Mouse (Mus musculus): ENCODE results near the gene Gm14412. TPM values are rescaled to one million over a fixed set of nuclear protein-coding genes. Genes with fewer than 3 reads are reported as not detected.
"Not testable (repeated sequence)": the region's sequence is repeated elsewhere in the genome, so short reads cannot be mapped to it uniquely, and the experiment has no call there.

Gm14412 gene
- total RNA-seq (2014; fragmentation: Nextera tagmentation) (32.1 and 37.0 TPM in 2 replicates), total RNA-seq (2017) (6.5 and 11.4 TPM in 2 replicates), polyA plus RNA-seq (2012) (0.24 and 0.46 TPM in 2 replicates)

DNA sequence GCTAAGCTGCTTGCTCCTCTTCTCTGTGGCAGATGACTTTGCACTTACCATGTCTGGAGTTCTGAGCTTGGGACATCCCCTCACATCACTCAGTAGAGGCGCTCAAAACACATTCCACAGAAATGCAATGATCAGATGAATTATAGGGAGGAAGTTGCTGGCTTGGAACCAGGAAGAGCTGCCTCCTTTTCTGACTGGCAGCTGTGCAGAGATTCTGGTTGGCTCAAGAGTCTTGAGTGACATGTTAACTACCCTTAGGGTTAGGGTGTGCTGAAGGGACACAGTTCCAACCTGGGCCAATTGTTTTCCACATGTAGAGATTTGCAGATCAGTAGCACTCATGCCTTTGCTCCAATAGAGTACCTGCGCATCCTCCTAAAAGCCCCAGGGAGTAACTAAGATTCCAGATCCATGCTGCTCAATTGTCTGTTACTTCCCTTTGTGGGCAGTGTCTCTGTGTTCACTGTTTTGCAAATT lies at the start of gene Gm14412:
Gene Gm14412 (minus strand): TSS at position 51 of the 477 bp plus-strand sequence.
- DNase-seq (ENCODE audit: low spot score); H3K36me3 ChIP-seq (replicated peaks); H3K4me1 ChIP-seq (ENCODE audit: insufficient read depth, low read depth, low read length); H3K9me3 ChIP-seq (replicated peaks); H3K4me3 ChIP-seq (ENCODE audit: low read depth, low read length); ATAC-seq (ENCODE audit: extremely low read depth, insufficient number of reproducible peaks, low FRiP score, poor library complexity, severe bottlenecking); H3K27me3 ChIP-seq (ENCODE audit: insufficient read depth, low read length): not testable (repeated sequence)

DNA sequence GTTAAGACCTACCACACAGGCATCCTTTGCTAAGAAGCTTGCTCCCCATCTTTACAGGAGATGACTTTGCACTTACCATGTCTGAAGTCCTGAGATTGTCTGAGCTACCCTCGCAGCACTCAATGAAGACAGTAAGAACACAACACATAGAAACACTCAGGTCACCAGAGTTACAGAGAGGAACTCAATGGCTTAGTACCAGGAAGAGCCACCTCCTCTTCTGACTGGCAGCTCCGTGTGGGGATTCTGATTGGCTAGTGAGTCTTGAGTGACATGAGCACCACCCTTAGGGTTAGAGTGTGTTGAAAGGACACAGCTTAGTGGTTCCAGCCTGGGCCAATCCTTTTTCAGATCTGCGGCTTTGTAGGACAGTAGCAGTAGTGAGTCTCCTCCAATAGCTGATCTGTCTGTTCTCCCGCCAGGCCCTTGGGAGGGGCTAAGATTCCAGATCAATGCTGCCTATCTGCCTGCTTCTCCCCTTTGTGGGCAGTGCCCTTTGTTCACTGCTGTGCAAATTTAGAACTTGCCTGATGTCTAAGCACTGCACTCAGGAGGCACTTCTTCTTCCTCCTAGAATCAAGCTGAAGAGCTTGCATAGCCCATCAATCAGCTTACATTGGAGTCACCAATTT lies 5.7 kb upstream of the Gm14412 start:
- not testable (repeated sequence) for H3K4me1 ChIP-seq (ENCODE audit: insufficient read depth, low read depth, low read length); H3K9me3 ChIP-seq (replicated peaks); H3K36me3 ChIP-seq (replicated peaks); H3K27me3 ChIP-seq (ENCODE audit: insufficient read depth, low read length)
- ATAC-seq (ENCODE audit: extremely low read depth, insufficient number of reproducible peaks, low FRiP score, poor library complexity, severe bottlenecking) (peak; percentile 99), DNase-seq (ENCODE audit: low spot score) (peak; percentile 13)
- peak overlapping the region; percentile 69 for H3K4me3 ChIP-seq (ENCODE audit: low read depth, low read length)

DNA sequence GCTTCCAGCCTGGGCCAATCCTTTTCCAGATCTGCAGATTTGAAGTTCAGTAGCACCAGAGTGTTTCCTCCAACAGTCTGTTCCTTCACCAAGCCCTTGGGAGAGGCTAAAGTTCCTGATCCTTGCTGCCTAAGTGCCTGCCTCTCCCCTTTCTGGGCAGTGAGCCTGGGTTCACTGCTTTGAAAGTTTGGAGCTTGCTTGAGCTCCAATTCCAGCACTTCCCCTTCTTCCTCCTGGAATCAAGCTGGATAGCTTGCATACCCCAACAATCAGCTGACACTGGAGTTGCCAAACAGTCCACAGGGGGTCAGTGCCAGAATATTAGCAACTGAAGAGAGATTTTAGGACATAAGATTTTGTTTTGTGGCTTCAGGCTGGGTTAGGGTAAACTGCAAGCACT lies 2.7 kb downstream of the Gm14412 start:
- not testable (repeated sequence) for H3K36me3 ChIP-seq (replicated peaks); H3K4me3 ChIP-seq (ENCODE audit: low read depth, low read length); H3K4me1 ChIP-seq (ENCODE audit: insufficient read depth, low read depth, low read length); DNase-seq (ENCODE audit: low spot score); H3K27me3 ChIP-seq (ENCODE audit: insufficient read depth, low read length); H3K9me3 ChIP-seq (replicated peaks); ATAC-seq (ENCODE audit: extremely low read depth, insufficient number of reproducible peaks, low FRiP score, poor library complexity, severe bottlenecking)

DNA sequence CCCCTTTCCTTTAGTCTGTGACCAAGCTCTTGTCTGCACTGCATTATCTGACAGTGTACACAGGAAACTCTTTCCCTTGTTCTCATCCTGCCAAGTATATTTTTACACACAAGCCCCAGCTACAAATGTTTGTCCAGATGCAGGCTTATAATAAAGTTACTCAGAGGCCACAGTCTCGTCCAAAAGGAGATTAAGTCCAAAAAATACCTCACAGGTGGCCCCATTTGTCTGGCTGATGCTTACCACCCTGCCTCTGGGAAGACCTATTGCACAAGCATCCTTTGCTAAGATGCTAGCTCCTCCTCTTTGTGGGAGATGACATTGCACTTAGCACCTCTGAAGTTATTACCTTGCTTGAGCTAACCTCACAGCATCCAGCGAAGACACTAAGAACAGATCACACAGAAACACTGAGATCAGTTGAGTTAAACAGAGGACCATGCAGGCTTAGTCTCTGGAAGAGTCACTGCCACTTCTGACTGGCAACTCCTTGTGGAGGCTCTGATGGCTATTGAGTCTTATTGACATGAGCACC lies 3.3 kb downstream of the Gm14412 start:
- not testable (repeated sequence) for H3K27me3 ChIP-seq (ENCODE audit: insufficient read depth, low read length); ATAC-seq (ENCODE audit: extremely low read depth, insufficient number of reproducible peaks, low FRiP score, poor library complexity, severe bottlenecking); DNase-seq (ENCODE audit: low spot score); H3K4me3 ChIP-seq (ENCODE audit: low read depth, low read length); H3K36me3 ChIP-seq (replicated peaks); H3K4me1 ChIP-seq (ENCODE audit: insufficient read depth, low read depth, low read length); H3K9me3 ChIP-seq (replicated peaks)

DNA sequence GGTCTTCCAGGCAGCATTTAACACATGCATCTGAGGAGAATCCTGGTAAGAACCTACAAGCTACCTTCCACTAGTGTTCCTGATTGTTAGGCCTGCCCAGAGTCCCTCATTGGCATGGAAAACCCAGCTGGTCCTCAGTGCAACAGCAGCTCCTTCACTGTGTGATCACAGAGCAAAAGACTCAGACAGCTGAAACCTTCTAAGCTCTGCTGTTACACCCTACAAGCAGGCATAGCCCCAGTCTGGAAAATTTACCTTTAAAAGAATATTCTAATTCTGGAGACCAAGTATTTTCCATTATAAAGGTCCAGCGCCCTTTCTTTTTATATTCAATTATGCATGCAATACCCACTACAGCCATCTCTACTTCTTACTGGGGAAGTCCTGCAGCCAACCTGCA lies 5.1 kb downstream of the Gm14412 start:
- TF ChIP-seq POLR2AphosphoS5 (IDR thresholded peaks at IDR 0.05; ENCODE audit: insufficient replicate concordance, low read depth, low read length), result no peak
- TF ChIP-seq GATA2 (IDR thresholded peaks at IDR 0.05; ENCODE audit: borderline replicate concordance, low read depth, low read length), result no peak
- TF ChIP-seq CTCF (IDR thresholded peaks at IDR 0.05; ENCODE audit: low read depth, low read length), result no peak
- no peak for TF ChIP-seq GATA1 (IDR thresholded peaks at IDR 0.05; ENCODE audit: borderline replicate concordance, low read length)
- no peak for TF ChIP-seq TAL1 (conservative IDR thresholded peaks at IDR 0.05; ENCODE audit: low read depth, low read length)
- Histone ChIP-seq H3K4me3 (ENCODE audit: low read depth, low read length) (no peak overlapping the region), H3K9me3 (replicated peaks) (no peaks in the 10 kb centered on the region), H3K27me3 (ENCODE audit: insufficient read depth, low read length) (no peaks in the 10 kb centered on the region), H3K36me3 (replicated peaks) (peaks cover 10% of the 10 kb centered on the region), H3K4me1 (ENCODE audit: insufficient read depth, low read depth, low read length) (no peaks in the 10 kb centered on the region)
- no peak for DNase-seq (ENCODE audit: low spot score)
- no peak for ATAC-seq (ENCODE audit: extremely low read depth, insufficient number of reproducible peaks, low FRiP score, poor library complexity, severe bottlenecking)

DNA sequence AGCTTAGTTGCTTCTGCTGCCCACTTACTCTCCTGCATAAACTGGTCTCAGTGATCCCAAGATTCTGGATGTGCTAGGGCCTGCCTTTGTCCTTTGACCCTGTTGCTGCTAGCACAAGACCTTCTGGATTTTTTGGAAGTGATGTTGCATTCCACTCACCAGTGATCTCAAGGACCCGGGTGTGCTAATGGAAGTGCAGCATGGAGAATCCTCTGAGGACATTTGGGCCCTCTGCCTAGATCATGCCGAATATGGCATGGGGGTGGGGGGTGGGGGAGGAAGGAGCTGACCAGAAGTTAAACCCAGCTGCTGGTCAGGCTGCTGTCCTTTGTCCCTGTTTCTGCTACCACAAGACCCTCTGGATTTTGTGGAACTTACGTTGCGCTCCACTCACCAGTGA lies 14.5 kb downstream of the Gm14412 start:
- not testable (repeated sequence) for ATAC-seq (ENCODE audit: extremely low read depth, insufficient number of reproducible peaks, low FRiP score, poor library complexity, severe bottlenecking); DNase-seq (ENCODE audit: low spot score); H3K27me3 ChIP-seq (ENCODE audit: insufficient read depth, low read length); H3K9me3 ChIP-seq (replicated peaks); H3K4me3 ChIP-seq (ENCODE audit: low read depth, low read length); H3K36me3 ChIP-seq (replicated peaks); H3K4me1 ChIP-seq (ENCODE audit: insufficient read depth, low read depth, low read length)

DNA sequence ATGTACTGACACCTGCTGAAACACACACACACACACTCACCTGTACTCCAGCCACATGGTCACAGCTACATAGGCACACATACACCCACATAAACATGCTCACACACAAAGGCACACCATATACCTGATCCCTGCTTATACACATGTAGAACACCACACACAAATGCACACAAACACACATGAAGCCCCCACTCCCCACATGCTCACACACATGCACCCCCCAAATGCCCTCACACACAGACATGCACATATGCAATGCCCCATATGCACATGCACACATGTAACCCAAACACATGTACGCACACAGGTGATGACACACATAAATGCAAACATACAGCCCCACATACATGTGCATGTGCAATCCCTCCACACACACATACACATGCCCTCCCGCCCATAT lies 19.1 kb downstream of the Gm14412 start:
- H3K4me1 ChIP-seq (ENCODE audit: insufficient read depth, low read depth, low read length); H3K9me3 ChIP-seq (replicated peaks); DNase-seq (ENCODE audit: low spot score); ATAC-seq (ENCODE audit: extremely low read depth, insufficient number of reproducible peaks, low FRiP score, poor library complexity, severe bottlenecking); H3K36me3 ChIP-seq (replicated peaks); H3K27me3 ChIP-seq (ENCODE audit: insufficient read depth, low read length); H3K4me3 ChIP-seq (ENCODE audit: low read depth, low read length): not testable (repeated sequence)

DNA sequence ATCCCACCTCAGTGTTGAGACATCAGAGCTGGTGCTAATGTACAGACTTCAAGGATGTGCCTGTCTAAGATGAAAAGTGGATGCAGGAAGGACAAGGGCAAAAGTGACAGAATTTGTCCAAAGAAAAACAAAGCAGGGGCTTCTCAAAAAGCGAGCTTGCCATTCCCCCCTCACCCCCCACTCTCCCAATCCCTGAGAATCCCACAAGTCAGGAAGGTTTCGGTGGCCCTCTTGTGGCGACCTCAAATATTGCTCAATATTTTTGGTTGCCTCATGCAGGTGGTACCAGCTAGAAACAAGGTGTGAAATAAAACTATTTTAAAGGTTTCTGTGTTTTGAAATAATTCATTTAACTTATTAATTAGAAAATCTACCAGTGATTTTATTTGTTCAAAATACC lies 40.4 kb downstream of the Gm14412 start:
- H3K4me1 ChIP-seq (ENCODE audit: insufficient read depth, low read depth, low read length); H3K36me3 ChIP-seq (replicated peaks); H3K4me3 ChIP-seq (ENCODE audit: low read depth, low read length); ATAC-seq (ENCODE audit: extremely low read depth, insufficient number of reproducible peaks, low FRiP score, poor library complexity, severe bottlenecking); H3K9me3 ChIP-seq (replicated peaks); H3K27me3 ChIP-seq (ENCODE audit: insufficient read depth, low read length); DNase-seq (ENCODE audit: low spot score): not testable (repeated sequence)

DNA sequence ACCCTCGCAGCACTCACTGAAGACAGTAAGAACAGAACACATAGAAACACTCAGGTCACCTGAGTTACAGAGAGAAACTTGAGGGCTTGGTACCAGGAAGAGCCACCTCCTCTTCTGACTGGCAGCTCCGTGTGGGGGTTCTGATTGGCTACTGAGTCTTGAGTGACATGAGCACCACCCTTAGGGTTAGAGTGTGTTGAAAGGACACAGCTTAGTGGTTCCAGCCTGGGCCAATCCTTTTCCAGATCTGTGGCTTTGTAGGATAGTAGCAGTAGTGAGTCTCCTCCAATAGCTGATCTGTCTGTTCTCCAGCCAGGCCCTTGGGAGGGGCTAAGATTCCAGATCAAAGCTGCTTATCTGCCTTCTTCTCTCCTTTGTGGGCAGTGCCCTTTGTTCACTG lies 46.4 kb downstream of the Gm14412 start:
- peak; percentile 76 for ATAC-seq (ENCODE audit: extremely low read depth, insufficient number of reproducible peaks, low FRiP score, poor library complexity, severe bottlenecking)
- H3K4me1 ChIP-seq (ENCODE audit: insufficient read depth, low read depth, low read length); H3K4me3 ChIP-seq (ENCODE audit: low read depth, low read length); H3K27me3 ChIP-seq (ENCODE audit: insufficient read depth, low read length); DNase-seq (ENCODE audit: low spot score); H3K36me3 ChIP-seq (replicated peaks); H3K9me3 ChIP-seq (replicated peaks): not testable (repeated sequence)

DNA sequence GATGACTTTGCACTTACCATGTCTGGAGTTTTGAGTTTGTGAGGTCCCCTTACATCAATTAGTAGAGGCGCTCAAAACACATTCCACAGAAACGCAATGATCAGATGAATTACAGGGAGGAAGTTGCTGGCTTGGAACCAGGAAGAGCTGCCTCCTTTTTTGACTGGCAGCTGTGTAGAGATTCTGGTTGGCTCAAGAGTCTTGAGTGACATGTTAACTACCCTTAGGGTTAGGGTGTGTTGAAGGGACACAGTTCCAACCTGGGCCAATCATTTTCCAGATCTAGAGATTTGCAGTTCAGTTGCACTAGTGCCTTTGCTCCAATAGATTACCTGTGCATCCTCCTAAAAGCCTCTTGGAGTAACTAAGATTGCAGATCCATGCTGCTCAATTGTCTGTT lies 51.9 kb downstream of the Gm14412 start:
- not testable (repeated sequence) for H3K9me3 ChIP-seq (replicated peaks); DNase-seq (ENCODE audit: low spot score); ATAC-seq (ENCODE audit: extremely low read depth, insufficient number of reproducible peaks, low FRiP score, poor library complexity, severe bottlenecking); H3K4me1 ChIP-seq (ENCODE audit: insufficient read depth, low read depth, low read length); H3K4me3 ChIP-seq (ENCODE audit: low read depth, low read length); H3K36me3 ChIP-seq (replicated peaks); H3K27me3 ChIP-seq (ENCODE audit: insufficient read depth, low read length)

DNA sequence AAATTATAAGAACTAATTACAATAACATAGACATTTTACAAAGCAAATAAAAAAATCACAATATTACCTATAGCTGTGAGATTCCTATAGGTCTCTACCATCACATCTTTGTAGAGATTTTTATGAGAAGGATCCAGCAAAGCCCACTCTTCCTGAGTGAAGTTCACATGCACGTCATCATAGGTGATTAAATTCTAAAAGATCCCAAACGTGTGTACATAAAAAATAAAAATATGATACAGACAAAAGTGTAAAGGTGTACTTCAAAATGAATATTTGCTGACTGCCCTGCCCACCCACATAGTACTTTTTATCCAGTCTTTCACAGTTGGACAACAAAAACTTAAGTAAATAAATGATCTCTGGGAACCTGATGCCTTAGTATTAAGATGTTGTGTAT lies 57.2 kb downstream of the Gm14412 start, which contains the start of gene Gm14409:
Gene Gm14409 (minus strand): TSS at position 101 of the 400 bp plus-strand sequence.
- not testable (repeated sequence) for H3K36me3 ChIP-seq (replicated peaks); H3K4me1 ChIP-seq (ENCODE audit: insufficient read depth, low read depth, low read length); H3K9me3 ChIP-seq (replicated peaks); H3K4me3 ChIP-seq (ENCODE audit: low read depth, low read length); H3K27me3 ChIP-seq (ENCODE audit: insufficient read depth, low read length); ATAC-seq (ENCODE audit: extremely low read depth, insufficient number of reproducible peaks, low FRiP score, poor library complexity, severe bottlenecking); DNase-seq (ENCODE audit: low spot score)

Measured in G1E (cell line).